Mouse (Mus musculus): ENCODE results near the gene Notch2. TPM values are rescaled to one million over a fixed set of nuclear protein-coding genes. Genes with fewer than 3 reads are reported as not detected.

Gene Notch2
- polyA plus RNA-seq, 1 experiment from 2014 or later = 33.4 TPM

DNA sequence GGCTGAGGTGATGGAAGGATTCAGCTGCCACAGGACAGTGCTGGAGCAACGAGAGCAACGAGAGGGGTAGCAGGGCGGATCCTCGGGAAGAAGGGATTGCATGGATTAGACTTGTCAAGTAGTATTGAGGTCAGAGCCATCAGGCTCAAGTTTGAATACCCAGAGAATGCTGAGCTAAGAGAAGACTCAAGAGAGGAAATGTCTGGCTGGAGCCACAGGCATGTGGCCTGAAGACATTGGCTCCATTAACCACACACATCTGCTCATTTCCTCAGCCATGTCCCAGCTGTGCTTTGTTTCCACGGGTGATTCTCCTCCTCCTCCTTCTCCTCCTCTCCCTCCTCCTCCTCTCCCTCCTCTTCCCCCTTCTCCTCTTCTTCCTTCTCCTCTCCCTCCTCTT lies 186.4 kb downstream of the Notch2 start:
- no peak overlapping the region for H3K9ac ChIP-seq (ENCODE audit: low read length)
- no peaks in the 10 kb centered on the region for H3K36me3 ChIP-seq (ENCODE audit: control insufficient read depth, insufficient read depth, low read length)
- H3K4me2 ChIP-seq (ENCODE audit: low read depth, severe bottlenecking) = no peak overlapping the region
- H3K4me1 ChIP-seq (ENCODE audit: control insufficient read depth, insufficient read depth, low read length) = 0 out of 2 replicates have a peak, but pooled peaks cover 5% of the 10 kb centered on the region
- 73% methylated on average over 5 of the region's 5 CpGs for WGBS
- H3K4me3 ChIP-seq (ENCODE audit: low read depth, low read length) = no peak overlapping the region
- no peak for DNase-seq (ENCODE audit: low spot score)
- H3K27me3 ChIP-seq (ENCODE audit: control insufficient read depth, insufficient read depth, low read length) = no peaks in the 10 kb centered on the region
- H3K27ac ChIP-seq (replicated peaks; ENCODE audit: low read depth, low read length) = no peak overlapping the region
- ATAC-seq (ENCODE audit: insufficient number of reproducible peaks, low FRiP score, low TSS enrichment, low read depth) = no peak
- no peaks in the 10 kb centered on the region for H3K9me3 ChIP-seq (ENCODE audit: control insufficient read depth, low read length)

Other genes starting within 250 kb of the Notch2 start
- 23.3 and 29.2 TPM in 2 replicates for gene Pde4dip, start 124.8 kb upstream of the Notch2 start, polyA plus RNA-seq (2014; fragmentation: Nextera tagmentation; extraction: Ambion mirVana)
- 153 TPM in 2 replicates for gene Sec22b, start 112.3 kb upstream of the Notch2 start, polyA plus RNA-seq (2014; fragmentation: Nextera tagmentation; extraction: Ambion mirVana)
- gene Adam30, start 147.1 kb downstream of the Notch2 start, polyA plus RNA-seq (2014; fragmentation: Nextera tagmentation; extraction: Ambion mirVana) = not detected in 2 replicates
- gene Reg4, start 208.6 kb downstream of the Notch2 start, polyA plus RNA-seq (2014; fragmentation: Nextera tagmentation; extraction: Ambion mirVana) = not detected in 2 replicates